Mouse (Mus musculus) MEL (cell line): Measurements from ENCODE around the gene Sh3tc1.

Experiments used
- BHLHE40 ChIP-seq: IDR thresholded peaks from 2 replicates; pipeline ENCODE4 v1.6.1; 2012; ENCODE audit warnings: low read depth, mild to moderate bottlenecking, inconsistent platforms, low read length, improper control_type of control experiment, borderline replicate concordance
- CTCF ChIP-seq, 3 experiments: IDR thresholded peaks in 2 of 3; conservative IDR thresholded peaks in 1 of 3; 2 replicates each; pipeline ENCODE4 v1.5.1; 2011 to 2012; ENCODE audit warnings: low read length in 3 of 3, low read depth in 2 of 3, mild to moderate bottlenecking in 2 of 3, improper control_type of control experiment in 1 of 3, inconsistent platforms in 1 of 3, mixed read lengths in 1 of 3, moderate library complexity in 1 of 3; ENCODE audit not compliant: control insufficient read depth in 1 of 3, insufficient read depth in 1 of 3, poor library complexity in 1 of 3, severe bottlenecking in 1 of 3
- NELFE ChIP-seq: IDR thresholded peaks from 2 replicates; pipeline ENCODE4 v1.6.1; 2011; ENCODE audit warnings: low read depth, low read length, improper control_type of control experiment
- POLR2A ChIP-seq, 2 experiments: IDR thresholded peaks; 2 replicates each; pipeline ENCODE4 v1.6.1; 2011 to 2012; ENCODE audit warnings: low read length in 2 of 2, mild to moderate bottlenecking in 2 of 2, control low read depth in 1 of 2, improper control_type of control experiment in 1 of 2, low read depth in 1 of 2, moderate library complexity in 1 of 2; ENCODE audit not compliant: control insufficient read depth in 1 of 2, insufficient read depth in 1 of 2, poor library complexity in 1 of 2
- TBP ChIP-seq: IDR thresholded peaks from 2 replicates; pipeline ENCODE4 v1.8.0; 2011; ENCODE audit warnings: low read depth, low read length, improper control_type of control experiment

- TF ChIP-seq POLR2A (IDR thresholded peaks at IDR 0.05; ENCODE audit: control insufficient read depth in 1 of 2, insufficient read depth in 1 of 2, low read depth in 1 of 2, low read length in 2 of 2, poor library complexity in 1 of 2) (no peak), NELFE (no peak), BHLHE40 (no peak), CTCF (IDR thresholded peaks at IDR 0.05 in 2 of 3, conservative IDR thresholded peaks at IDR 0.05 in 1 of 3; ENCODE audit: control insufficient read depth in 1 of 3, insufficient read depth in 1 of 3, low read depth in 2 of 3, low read length in 3 of 3, poor library complexity in 1 of 3, severe bottlenecking in 1 of 3) (no peak), TBP (no peak)
These were observed 77.7 kb downstream of the Sh3tc1 start for GRCm38 (mm10) chr5:35662021-35662545.
